Mouse (Mus musculus): ENCODE results near the gene Serpina6. TPM values are rescaled to one million over a fixed set of nuclear protein-coding genes. Genes with fewer than 3 reads are reported as not detected.
A peak's percentile ranks its signal among the peaks of the same experiment; 100 is the strongest.

Gene Serpina6
- polyA plus RNA-seq, 1 experiment from 2014 or later = 0.24 TPM

- Histone ChIP-seq H3K36me3 (ENCODE audit: control insufficient read depth, insufficient read depth, low read length) (no peaks in the 10 kb centered on the region), H3K27me3 (replicated peaks; ENCODE audit: control insufficient read depth, insufficient read depth, low read length) (no peaks in the 10 kb centered on the region), H3K4me1 (ENCODE audit: control insufficient read depth, insufficient read depth, low read length) (peaks cover 6% of the 10 kb centered on the region; the same call in 1 of the 2 replicates), H3K27ac (replicated peaks; ENCODE audit: low read depth, low read length) (no peak overlapping the region), H3K4me2 (ENCODE audit: low read depth, low read length) (no peak overlapping the region), H3K9me3 (ENCODE audit: control insufficient read depth, low read length) (0 out of 2 replicates have a peak, but pooled peaks cover 6% of the 10 kb centered on the region), H3K4me3 (ENCODE audit: low read depth, low read length) (no peak overlapping the region), H3K9ac (ENCODE audit: low read depth, low read length) (no peak overlapping the region)
- WGBS = 78% methylated on average over 2 of the region's 2 CpGs
- ATAC-seq (ENCODE audit: low read depth) (no peak), DNase-seq (ENCODE audit: low spot score) (no peak)
Measured at GRCm38 (mm10) chr12:103646314-103646713, 10.7 kb downstream of the Serpina6 start.

GRCm38 (mm10) chr12:103644601-103645000, 12.4 kb downstream of the Serpina6 start:
- Histone ChIP-seq H3K4me1 (ENCODE audit: control insufficient read depth, insufficient read depth, low read length) (peaks cover 6% of the 10 kb centered on the region; the same call in 1 of the 2 replicates), H3K36me3 (ENCODE audit: control insufficient read depth, insufficient read depth, low read length) (no peaks in the 10 kb centered on the region), H3K9me3 (ENCODE audit: control insufficient read depth, low read length) (no peaks in the 10 kb centered on the region), H3K4me3 (ENCODE audit: low read depth, low read length) (no peak overlapping the region), H3K4me2 (ENCODE audit: low read depth, low read length) (no peak overlapping the region), H3K9ac (ENCODE audit: low read depth, low read length) (no peak overlapping the region), H3K27ac (replicated peaks; ENCODE audit: low read depth, low read length) (peak overlapping the region; percentile 65), H3K27me3 (replicated peaks; ENCODE audit: control insufficient read depth, insufficient read depth, low read length) (no peaks in the 10 kb centered on the region)
- DNase-seq (ENCODE audit: low spot score) = peak; percentile 78
- no peak for ATAC-seq (ENCODE audit: low read depth)
- WGBS = 13% methylated on average over 5 of the region's 5 CpGs

- WGBS = 77% methylated on average over 3 of the region's 3 CpGs
Measured at GRCm38 (mm10) chr12:103643818-103644217, 13.2 kb downstream of the Serpina6 start.

GRCm38 (mm10) chr12:103643336-103643735, 13.7 kb downstream of the Serpina6 start:
- Histone ChIP-seq H3K9me3 (ENCODE audit: control insufficient read depth, low read length) (no peaks in the 10 kb centered on the region), H3K27me3 (replicated peaks; ENCODE audit: control insufficient read depth, insufficient read depth, low read length) (no peaks in the 10 kb centered on the region), H3K4me2 (ENCODE audit: low read depth, low read length) (no peak overlapping the region), H3K27ac (replicated peaks; ENCODE audit: low read depth, low read length) (no peak overlapping the region), H3K4me3 (ENCODE audit: low read depth, low read length) (no peak overlapping the region), H3K9ac (ENCODE audit: low read depth, low read length) (no peak overlapping the region), H3K4me1 (ENCODE audit: control insufficient read depth, insufficient read depth, low read length) (peaks cover 6% of the 10 kb centered on the region; the same call in 1 of the 2 replicates), H3K36me3 (ENCODE audit: control insufficient read depth, insufficient read depth, low read length) (no peaks in the 10 kb centered on the region)
- WGBS = 3% methylated on average over 2 of the region's 2 CpGs
- DNase-seq (ENCODE audit: low spot score) (peak; percentile 49), ATAC-seq (ENCODE audit: low read depth) (no peak)

More at GRCm38 (mm10) chr12:103643818-103644217, 13.2 kb downstream of the Serpina6 start:
- peak overlapping the region; percentile 65; the same call in 1 of the 2 replicates for H3K27ac ChIP-seq (replicated peaks; ENCODE audit: low read depth, low read length)
- no peak overlapping the region for H3K4me2 ChIP-seq (ENCODE audit: low read depth, low read length)
- no peak overlapping the region for H3K4me3 ChIP-seq (ENCODE audit: low read depth, low read length)
- ATAC-seq (ENCODE audit: low read depth) (no peak), DNase-seq (ENCODE audit: low spot score) (no peak)
- H3K4me1 ChIP-seq (ENCODE audit: control insufficient read depth, insufficient read depth, low read length) = peaks cover 6% of the 10 kb centered on the region; the same call in 1 of the 2 replicates
- H3K27me3 ChIP-seq (replicated peaks; ENCODE audit: control insufficient read depth, insufficient read depth, low read length) = no peaks in the 10 kb centered on the region
- H3K9me3 ChIP-seq (ENCODE audit: control insufficient read depth, low read length) = no peaks in the 10 kb centered on the region
- H3K9ac ChIP-seq (ENCODE audit: low read depth, low read length) = no peak overlapping the region
- H3K36me3 ChIP-seq (ENCODE audit: control insufficient read depth, insufficient read depth, low read length) = no peaks in the 10 kb centered on the region

GRCm38 (mm10) chr12:103635846-103636245, 21.2 kb downstream of the Serpina6 start:
- no peak overlapping the region for H3K4me3 ChIP-seq (ENCODE audit: low read depth, low read length)
- no peaks in the 10 kb centered on the region for H3K4me1 ChIP-seq (ENCODE audit: control insufficient read depth, insufficient read depth, low read length)
- H3K9ac ChIP-seq (ENCODE audit: low read depth, low read length) = no peak overlapping the region
- no peak for DNase-seq (ENCODE audit: low spot score)
- H3K27ac ChIP-seq (replicated peaks; ENCODE audit: low read depth, low read length) = no peak overlapping the region
- no peak overlapping the region for H3K4me2 ChIP-seq (ENCODE audit: low read depth, low read length)
- H3K36me3 ChIP-seq (ENCODE audit: control insufficient read depth, insufficient read depth, low read length) = no peaks in the 10 kb centered on the region
- WGBS = 79% methylated on average over 2 of the region's 2 CpGs
- no peaks in the 10 kb centered on the region for H3K27me3 ChIP-seq (replicated peaks; ENCODE audit: control insufficient read depth, insufficient read depth, low read length)
- ATAC-seq (ENCODE audit: low read depth) = no peak
- no peaks in the 10 kb centered on the region for H3K9me3 ChIP-seq (ENCODE audit: control insufficient read depth, low read length)

GRCm38 (mm10) chr12:103634430-103634829, 22.6 kb downstream of the Serpina6 start:
- Histone ChIP-seq H3K36me3 (ENCODE audit: control insufficient read depth, insufficient read depth, low read length) (no peaks in the 10 kb centered on the region), H3K9ac (ENCODE audit: low read depth, low read length) (no peak overlapping the region), H3K4me1 (ENCODE audit: control insufficient read depth, insufficient read depth, low read length) (no peaks in the 10 kb centered on the region), H3K27me3 (replicated peaks; ENCODE audit: control insufficient read depth, insufficient read depth, low read length) (no peaks in the 10 kb centered on the region), H3K4me3 (ENCODE audit: low read depth, low read length) (no peak overlapping the region), H3K9me3 (ENCODE audit: control insufficient read depth, low read length) (no peaks in the 10 kb centered on the region), H3K27ac (replicated peaks; ENCODE audit: low read depth, low read length) (no peak overlapping the region), H3K4me2 (ENCODE audit: low read depth, low read length) (no peak overlapping the region)
- ATAC-seq (ENCODE audit: low read depth) (no peak), DNase-seq (ENCODE audit: low spot score) (no peak)
- WGBS = 77% methylated on average over 2 of the region's 2 CpGs

- no peaks in the 10 kb centered on the region for H3K4me1 ChIP-seq (ENCODE audit: control insufficient read depth, insufficient read depth, low read length)
- ATAC-seq (ENCODE audit: low read depth) (no peak), DNase-seq (ENCODE audit: low spot score) (no peak)
- H3K36me3 ChIP-seq (ENCODE audit: control insufficient read depth, insufficient read depth, low read length) = no peaks in the 10 kb centered on the region
- H3K27me3 ChIP-seq (replicated peaks; ENCODE audit: control insufficient read depth, insufficient read depth, low read length) = no peaks in the 10 kb centered on the region
- H3K4me2 ChIP-seq (ENCODE audit: low read depth, low read length) = no peak within 1 kb of the TSS
- 64% methylated on average over 3 of the region's 3 CpGs for WGBS
- no peaks in the 10 kb centered on the region for H3K9me3 ChIP-seq (ENCODE audit: control insufficient read depth, low read length)
- no peak within 1 kb of the TSS for H3K9ac ChIP-seq (ENCODE audit: low read depth, low read length)
- H3K27ac ChIP-seq (replicated peaks; ENCODE audit: low read depth, low read length) = no peak within 1 kb of the TSS
- no peak within 1 kb of the TSS for H3K4me3 ChIP-seq (ENCODE audit: low read depth, low read length)
Measured at GRCm38 (mm10) chr12:103631203-103631612, 25.8 kb downstream of the Serpina6 start, which contains the start of gene Serpina10. Serpina10 (minus strand) TSS chr12:103631444.

- ATAC-seq (ENCODE audit: low read depth) (no peak), DNase-seq (ENCODE audit: low spot score) (no peak)
- WGBS = 89% methylated on average over 10 of the region's 10 CpGs
Measured at GRCm38 (mm10) chr12:103616860-103617261, 40.2 kb downstream of the Serpina6 start.

GRCm38 (mm10) chr12:103615734-103616133, 41.3 kb downstream of the Serpina6 start:
- H3K4me2 ChIP-seq (ENCODE audit: low read depth, low read length) = no peak overlapping the region
- H3K27me3 ChIP-seq (replicated peaks; ENCODE audit: control insufficient read depth, insufficient read depth, low read length) = no peaks in the 10 kb centered on the region
- no peaks in the 10 kb centered on the region for H3K36me3 ChIP-seq (ENCODE audit: control insufficient read depth, insufficient read depth, low read length)
- H3K9ac ChIP-seq (ENCODE audit: low read depth, low read length) = no peak overlapping the region
- no peaks in the 10 kb centered on the region for H3K4me1 ChIP-seq (ENCODE audit: control insufficient read depth, insufficient read depth, low read length)
- H3K4me3 ChIP-seq (ENCODE audit: low read depth, low read length) = no peak overlapping the region
- WGBS = 80% methylated on average over 4 of the region's 4 CpGs
- ATAC-seq (ENCODE audit: low read depth) = no peak
- no peaks in the 10 kb centered on the region for H3K9me3 ChIP-seq (ENCODE audit: control insufficient read depth, low read length)
- DNase-seq (ENCODE audit: low spot score) = no peak
- no peak overlapping the region for H3K27ac ChIP-seq (replicated peaks; ENCODE audit: low read depth, low read length)

More at GRCm38 (mm10) chr12:103616860-103617261, 40.2 kb downstream of the Serpina6 start:
- Histone ChIP-seq H3K9me3 (ENCODE audit: control insufficient read depth, low read length) (no peaks in the 10 kb centered on the region), H3K36me3 (ENCODE audit: control insufficient read depth, insufficient read depth, low read length) (no peaks in the 10 kb centered on the region), H3K9ac (ENCODE audit: low read depth, low read length) (no peak overlapping the region), H3K4me3 (ENCODE audit: low read depth, low read length) (no peak overlapping the region), H3K27ac (replicated peaks; ENCODE audit: low read depth, low read length) (no peak overlapping the region), H3K4me1 (ENCODE audit: control insufficient read depth, insufficient read depth, low read length) (no peaks in the 10 kb centered on the region), H3K27me3 (replicated peaks; ENCODE audit: control insufficient read depth, insufficient read depth, low read length) (no peaks in the 10 kb centered on the region), H3K4me2 (ENCODE audit: low read depth, low read length) (no peak overlapping the region)
